Mouse (Mus musculus) gonadal fat pad, adult 2 months (tissue): ENCODE measurements around the gene Aip. TPM values are rescaled to one million over a fixed set of nuclear protein-coding genes. Genes with fewer than 3 reads are reported as not detected.

Experiments used
- DNase-seq: peaks from one replicate; pipeline ENCODE4 v3.0.0-alpha.2; 2012; ENCODE audit warnings: low read depth
- polyA plus RNA-seq: library from polyadenylated mRNA; depleted of rRNA; stranded (reverse); fragments of >200 nt; gene quantifications from 2 replicates; pipeline ENCODE4 v1.2.3, GENCODE M21; 2012

Aip gene
- polyA plus RNA-seq, 1 experiment: 121 TPM

DNA sequence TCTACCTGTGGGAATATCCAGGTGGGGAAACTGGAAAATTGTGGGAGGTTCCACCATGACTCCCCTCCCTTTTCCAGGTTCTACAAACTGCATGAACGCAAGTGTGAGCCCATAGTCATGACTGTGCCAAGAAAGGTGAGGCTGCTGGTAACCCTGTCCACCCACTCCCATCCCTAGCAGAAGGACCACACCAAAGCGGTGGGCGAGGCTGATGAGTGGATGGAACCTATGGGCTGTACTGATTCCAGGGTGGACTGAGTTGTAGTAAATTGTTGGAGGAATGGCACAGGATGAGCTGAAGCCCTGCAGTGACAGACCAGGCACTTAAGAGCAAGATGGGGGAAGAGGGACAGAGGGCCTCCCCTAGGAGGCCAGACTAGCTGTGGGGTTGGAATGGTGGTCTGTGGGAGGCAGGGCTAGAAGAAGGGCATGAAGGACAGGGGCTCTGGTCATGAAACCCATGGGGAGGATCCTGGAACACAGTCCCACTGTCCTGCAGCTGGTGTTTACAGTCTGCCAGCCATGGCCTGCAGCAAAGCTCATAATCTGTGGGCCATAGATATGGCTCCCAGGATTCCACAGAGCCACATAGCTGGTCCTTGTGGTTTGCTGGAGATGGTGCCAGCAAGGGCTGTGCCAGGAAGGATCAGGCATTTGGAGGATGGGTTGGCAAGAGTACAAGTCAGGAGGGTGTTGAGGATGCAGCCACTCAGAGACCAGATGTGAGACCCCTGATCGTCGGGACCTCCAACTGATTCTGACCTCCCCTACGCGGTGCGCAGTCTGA is 27.0 kb upstream of the Aip start:
- DNase-seq: no peak

DNA sequence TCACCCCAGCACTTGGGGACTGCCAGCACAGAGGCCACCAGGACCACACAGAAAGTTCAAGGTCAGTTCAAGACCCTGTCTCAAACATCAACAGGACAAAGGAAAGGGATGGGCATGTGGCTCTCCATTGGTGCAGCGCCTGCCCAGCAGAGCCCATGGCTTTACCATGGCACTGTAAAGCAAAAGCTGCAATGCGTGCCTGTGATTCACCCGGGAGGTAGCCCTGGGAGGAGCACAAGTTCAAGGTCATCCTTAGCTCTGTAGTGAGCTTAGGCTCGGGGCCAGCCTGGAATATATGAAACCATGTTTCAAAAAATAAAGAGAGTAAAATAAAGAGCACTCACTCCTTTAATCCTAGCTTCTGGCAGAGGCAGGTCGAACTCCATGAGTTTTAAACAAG is 26.2 kb upstream of the Aip start:
- no peak for DNase-seq

GRCm38 (mm10) chr19:4151488-4151860 is 25.8 kb upstream of the Aip start:
- DNase-seq: no peak

DNA sequence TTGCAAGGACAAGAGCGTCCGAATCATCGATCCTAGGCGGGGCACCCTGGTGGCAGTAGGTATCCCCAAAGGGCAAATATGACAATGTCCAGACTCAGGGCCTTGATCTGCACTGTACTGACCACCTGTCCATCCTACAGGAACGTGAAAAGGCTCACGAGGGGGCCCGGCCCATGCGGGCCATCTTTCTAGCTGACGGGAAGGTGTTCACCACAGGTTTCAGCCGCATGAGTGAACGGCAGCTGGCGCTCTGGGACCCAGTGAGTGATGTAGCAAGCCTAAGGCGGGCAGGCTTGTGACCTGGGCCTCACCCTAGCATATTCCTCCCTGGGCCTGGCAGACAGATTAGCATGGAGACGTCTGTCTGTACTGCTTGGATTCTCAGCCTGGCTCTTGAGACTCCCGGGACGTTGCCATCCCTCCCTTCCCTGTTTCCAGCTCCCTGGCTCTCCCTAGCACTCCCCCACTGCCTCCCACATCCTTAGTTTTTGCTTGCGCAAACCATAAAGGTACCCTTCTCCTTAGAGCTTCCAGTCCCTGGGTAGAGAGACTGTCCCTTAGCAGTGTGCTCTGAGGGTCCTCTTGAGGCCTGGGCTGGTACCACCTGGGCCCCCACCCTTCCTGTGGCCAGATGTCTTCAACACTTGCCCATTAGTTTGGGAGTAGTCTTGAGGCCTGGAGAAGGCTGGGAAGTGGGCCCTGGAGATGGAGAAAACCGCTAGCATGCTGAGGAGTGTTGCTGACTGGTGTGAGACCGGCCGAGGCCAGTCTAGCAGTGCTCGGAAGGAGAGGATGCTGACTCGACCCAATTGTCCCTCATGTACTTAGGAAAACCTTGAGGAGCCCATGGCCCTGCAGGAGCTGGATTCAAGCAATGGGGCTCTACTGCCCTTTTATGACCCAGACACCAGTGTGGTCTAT is 25.2 kb upstream of the Aip start:
- no peak for DNase-seq

DNA sequence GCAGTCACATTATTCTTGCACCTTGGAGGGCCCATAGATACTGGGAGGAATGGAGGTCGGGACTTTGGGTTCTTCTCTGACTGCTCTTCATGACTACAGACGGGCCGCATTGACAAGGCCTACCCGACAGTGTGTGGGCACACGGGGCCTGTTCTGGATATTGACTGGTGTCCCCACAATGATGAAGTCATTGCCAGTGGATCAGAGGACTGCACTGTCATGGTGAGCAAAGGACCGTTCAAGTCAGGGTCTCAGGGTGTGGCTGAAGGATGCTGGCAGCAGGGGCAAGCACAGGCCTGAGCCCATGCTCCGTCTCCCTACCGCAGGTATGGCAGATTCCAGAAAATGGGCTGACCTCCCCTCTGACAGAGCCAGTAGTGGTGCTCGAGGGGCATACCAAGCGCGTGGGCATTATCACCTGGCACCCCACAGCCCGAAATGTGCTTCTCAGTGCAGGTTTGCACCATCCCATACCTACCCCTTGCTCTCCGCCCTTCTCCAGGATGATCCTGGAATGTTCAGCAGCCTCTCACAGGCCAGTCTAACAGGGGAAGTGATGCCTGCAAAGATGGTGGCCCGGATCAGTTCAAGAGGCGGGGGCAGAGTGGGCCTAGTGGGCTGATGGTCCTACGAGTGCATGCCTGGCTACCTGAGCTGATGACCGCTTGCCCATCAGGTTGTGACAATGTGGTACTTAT is 24.3 kb upstream of the Aip start:
- DNase-seq: no peak

GRCm38 (mm10) chr19:4149283-4149682 is 23.6 kb upstream of the Aip start:
- no peak for DNase-seq

DNA sequence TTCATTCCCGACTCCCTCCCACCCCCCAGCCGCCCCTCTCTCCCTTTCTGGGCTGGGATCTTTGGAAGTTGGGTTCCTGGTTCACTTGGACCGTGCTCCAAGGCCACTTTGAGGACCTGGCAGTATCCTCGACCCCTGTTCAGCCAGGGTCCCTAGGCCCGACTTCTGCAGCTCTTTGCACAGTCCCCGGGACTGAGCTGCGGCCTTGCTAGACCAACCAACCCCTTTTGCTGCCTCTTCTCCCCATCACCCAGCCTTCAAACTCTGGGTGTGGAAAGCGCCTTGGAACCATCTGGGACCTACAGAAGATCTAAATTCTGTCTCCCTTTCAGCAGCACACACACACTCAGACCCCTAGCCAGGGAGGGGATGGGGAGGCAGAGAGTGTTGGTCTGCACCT is 23.2 kb upstream of the Aip start:
- no peak for DNase-seq

- no peak for DNase-seq
These were observed 22.8 kb upstream of the Aip start, which contains the start of gene Coro1b for GRCm38 (mm10) chr19:4148491-4148806. Gene Coro1b, plus strand, starts transcription at chr19:4148619.

DNA sequence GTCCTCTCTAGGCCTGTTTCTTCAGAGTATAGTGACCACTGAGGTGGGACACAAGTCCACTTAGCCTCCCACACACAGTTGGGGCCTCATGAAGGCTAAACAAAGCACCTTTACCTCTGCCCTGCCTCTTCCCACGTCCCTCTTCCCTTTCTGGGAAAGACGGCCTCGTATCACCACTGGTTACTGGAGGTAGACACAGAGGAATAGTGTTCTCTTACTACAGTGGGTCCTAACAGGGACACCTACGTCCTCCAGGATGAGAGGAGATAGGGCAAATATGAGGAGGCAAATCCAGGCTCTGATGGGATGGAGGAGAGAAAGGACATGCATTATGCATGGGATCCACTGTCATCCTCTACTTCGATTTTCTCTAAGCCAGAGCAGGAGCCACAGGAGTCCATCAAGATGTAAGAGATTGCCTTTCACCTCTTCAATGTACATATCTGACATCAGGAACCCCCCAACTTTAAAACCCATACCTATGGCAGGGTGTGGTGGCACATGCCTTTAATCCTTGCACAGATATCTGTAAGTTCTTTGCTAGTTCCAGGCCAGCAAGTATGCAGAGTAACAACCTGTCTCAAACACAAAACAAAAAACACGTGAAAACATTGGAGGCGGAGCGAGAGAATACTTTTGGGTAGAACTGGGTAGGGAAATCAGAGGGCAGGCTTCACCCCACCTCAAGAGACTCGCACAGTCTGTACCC is 22.3 kb upstream of the Aip start:
- no peak for DNase-seq

- peak; percentile 59 for DNase-seq
These were observed 21.4 kb upstream of the Aip start for GRCm38 (mm10) chr19:4147022-4147405.

GRCm38 (mm10) chr19:4146366-4147021 is 20.8 kb upstream of the Aip start:
- DNase-seq: no peak

DNA sequence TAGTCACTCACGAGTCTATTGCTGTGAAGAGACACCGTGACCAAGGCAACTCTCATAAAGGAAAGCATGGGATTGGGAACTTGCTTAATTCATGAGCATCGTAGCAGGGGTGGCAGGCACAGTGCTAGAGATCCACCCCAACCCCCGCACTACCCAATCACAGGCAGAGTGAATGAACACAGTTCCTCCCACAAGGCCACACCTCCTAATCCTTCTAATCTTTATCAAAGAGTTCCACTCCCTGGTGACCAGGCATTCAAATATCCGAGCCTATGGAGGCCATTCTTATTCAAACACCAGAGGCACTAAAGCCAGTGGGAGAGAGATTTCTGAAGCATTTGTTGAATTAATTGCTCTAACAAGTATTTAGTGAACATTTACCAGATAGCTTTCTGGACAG is 20.3 kb upstream of the Aip start:
- DNase-seq: no peak

DNA sequence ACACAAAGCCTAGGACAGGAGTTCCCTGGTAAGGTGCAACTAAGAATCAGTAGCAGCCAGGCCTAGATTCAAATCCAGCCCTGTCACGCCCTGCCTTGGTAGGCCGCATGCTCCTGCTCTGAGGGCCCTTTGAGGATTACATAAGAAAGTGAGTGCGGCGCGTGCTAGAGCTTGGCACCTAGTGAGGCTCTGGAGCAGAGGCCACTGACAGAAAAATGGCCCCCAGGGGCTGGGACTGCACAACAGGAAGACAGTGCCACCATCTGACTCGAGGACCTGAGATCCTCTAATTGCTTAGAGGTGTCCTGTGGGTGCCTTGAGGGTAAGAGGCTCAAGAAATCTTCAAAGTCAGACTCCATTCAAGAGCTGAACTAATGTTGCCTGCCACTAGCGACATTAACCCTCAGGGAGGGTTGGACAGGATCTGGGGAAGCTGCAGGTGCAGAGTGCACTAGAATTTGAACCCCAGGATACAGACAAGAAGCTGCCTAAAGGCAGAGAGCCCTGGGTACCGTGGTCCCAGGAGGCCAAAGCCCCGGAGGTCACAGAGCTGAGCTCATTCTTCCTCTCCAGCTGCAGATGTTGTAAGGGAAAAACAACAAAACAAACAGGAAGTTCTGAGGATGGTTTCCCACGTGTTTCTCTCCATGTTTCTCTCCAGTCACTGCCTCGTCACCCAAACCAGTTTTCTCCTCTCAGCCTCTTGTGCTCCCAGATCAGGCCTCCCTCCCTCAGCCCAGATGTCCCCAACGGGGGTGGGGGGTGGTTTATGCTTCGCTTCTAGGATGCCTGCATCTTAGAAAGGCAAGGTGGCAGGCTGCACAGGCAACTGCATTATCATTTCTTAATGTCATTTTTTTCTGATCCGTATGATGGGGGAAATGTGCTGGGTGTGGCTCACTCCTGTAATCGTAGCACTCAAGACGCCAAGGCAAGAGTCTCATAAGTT is 19.2 kb upstream of the Aip start:
- DNase-seq: no peak

- DNase-seq: no peak
These were observed 18.2 kb upstream of the Aip start, which contains the start of gene Cabp4 for GRCm38 (mm10) chr19:4143759-4144268. Gene Cabp4, minus strand, starts transcription at chr19:4144033.

DNA sequence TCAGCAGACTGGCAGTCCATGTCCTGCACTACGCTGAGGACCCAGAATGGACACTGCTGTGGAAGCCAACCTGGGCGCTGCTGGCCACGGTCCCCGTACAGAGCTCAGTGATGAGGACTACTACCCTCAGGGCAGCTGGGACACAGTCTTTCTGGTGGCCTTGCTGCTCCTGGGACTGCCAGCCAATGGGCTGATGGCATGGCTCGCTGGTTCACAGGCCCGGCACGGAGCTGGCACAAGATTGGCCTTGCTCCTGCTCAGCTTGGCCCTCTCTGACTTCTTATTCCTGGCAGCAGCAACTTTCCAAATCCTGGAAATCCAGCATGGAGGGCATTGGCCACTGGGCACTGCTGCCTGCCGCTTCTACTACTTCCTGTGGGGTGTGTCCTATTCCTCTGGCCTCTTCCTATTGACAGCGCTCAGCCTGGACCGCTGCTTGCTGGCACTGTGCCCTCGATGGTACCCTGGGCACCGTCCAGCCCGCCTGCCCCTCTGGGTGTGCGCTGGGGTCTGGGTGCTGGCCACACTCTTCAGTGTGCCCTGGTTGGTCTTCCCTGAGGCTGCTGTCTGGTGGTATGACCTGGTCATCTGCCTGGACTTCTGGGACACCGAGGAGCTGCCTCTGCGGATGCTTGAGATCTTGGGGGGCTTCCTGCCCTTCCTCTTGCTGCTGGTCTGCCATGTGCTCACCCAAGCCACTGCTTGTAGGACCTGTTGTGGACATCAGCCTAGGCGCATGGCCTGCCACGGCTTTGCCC is 16.9 kb upstream of the Aip start:
- DNase-seq: no peak

DNA sequence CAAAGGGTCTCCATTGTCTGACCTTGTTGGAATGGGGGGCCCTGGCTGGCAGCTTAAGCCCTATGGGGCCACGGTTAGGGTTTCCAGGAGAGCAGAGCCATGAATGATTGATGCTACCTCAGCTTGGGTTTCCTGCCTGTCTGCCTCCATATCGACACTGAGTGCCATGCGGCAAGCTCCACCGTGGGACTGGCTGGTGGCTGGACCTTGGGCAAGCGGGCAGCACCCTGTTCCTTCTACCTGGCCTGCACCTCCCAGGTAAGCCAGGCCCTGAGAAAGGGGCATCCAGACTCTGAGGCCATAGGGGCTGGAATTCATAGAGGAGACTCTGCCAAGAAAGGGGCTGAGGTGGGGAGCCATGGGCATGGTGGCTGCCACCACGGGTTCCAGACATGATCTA is 14.5 kb upstream of the Aip start:
- no peak for DNase-seq

- DNase-seq: no peak
These were observed 13.8 kb upstream of the Aip start, which contains the start of gene Gpr152 for GRCm38 (mm10) chr19:4139446-4139845. Gene Gpr152, plus strand, starts transcription at chr19:4139787.

DNA sequence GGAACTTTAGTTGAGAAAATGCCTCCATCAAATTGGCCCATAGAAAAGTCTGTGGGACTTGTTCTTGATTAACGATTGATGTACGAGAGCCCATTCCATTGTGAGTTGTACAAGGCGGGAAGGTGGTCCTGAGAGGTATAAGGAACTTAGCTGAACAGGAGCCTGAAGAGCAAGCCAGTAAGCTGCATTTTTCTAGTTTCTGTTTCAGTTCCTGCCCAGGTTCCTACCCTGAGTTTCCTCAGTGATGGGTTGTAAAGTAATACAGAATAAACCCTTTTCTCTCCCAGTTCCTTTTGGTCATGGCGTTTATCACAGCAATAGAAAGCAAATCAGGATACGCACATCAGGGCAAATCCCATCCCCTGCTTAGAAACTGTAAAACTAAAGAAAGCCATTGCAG is 12.3 kb upstream of the Aip start:
- no peak for DNase-seq

- DNase-seq: no peak
These were observed 10.8 kb upstream of the Aip start for GRCm38 (mm10) chr19:4136463-4136862.
